Mouse (Mus musculus) embryonic facial prominence, embryonic 12.5 days (tissue): ENCODE measurements around the gene Sectm1a. TPM values are rescaled to one million over a fixed set of nuclear protein-coding genes. Genes with fewer than 3 reads are reported as not detected.
"Not testable (repeated sequence)": the region's sequence is repeated elsewhere in the genome, so short reads cannot be mapped to it uniquely, and the experiment has no call there.

Experiments used
- ATAC-seq: fragments of 200-750 bp; cut with Nextera tagmentation; 2 replicates; pipeline ENCODE4 v1.8.0; 2017; ENCODE audit not compliant: insufficient number of reproducible peaks, insufficient read depth, low FRiP score, low TSS enrichment
- H3K27ac ChIP-seq: fragments of 300-500 bp; sonication (generic); 2 replicates; pipeline ENCODE4 v1.5.1; 2016; ENCODE audit warnings: mild to moderate bottlenecking
- H3K27me3 ChIP-seq: fragments of 300-500 bp; sonication (generic); 2 replicates; pipeline ENCODE4 v1.6.1; 2016; ENCODE audit warnings: mild to moderate bottlenecking, moderate library complexity
- H3K36me3 ChIP-seq: fragments of 300-500 bp; sonication (generic); 2 replicates; pipeline ENCODE4 v1.6.1; 2016; ENCODE audit warnings: mild to moderate bottlenecking
- H3K4me1 ChIP-seq: fragments of 300-500 bp; sonication (generic); 2 replicates; pipeline ENCODE4 v1.6.1; 2016
- H3K4me2 ChIP-seq: fragments of 300-500 bp; sonication (generic); replicated peaks from 2 replicates; pipeline ENCODE4 v1.6.1; 2016; ENCODE audit warnings: mild to moderate bottlenecking, moderate library complexity
- H3K4me3 ChIP-seq: fragments of 300-500 bp; sonication (generic); 2 replicates; pipeline ENCODE4 v1.5.1; 2016; ENCODE audit warnings: mild to moderate bottlenecking
- H3K9ac ChIP-seq: fragments of 300-500 bp; sonication (generic); 2 replicates; pipeline ENCODE4 v1.6.1; 2016; ENCODE audit warnings: mild to moderate bottlenecking, moderate library complexity
- H3K9me3 ChIP-seq: fragments of 300-500 bp; sonication (generic); 2 replicates; pipeline ENCODE4 v1.6.1; 2016; ENCODE audit warnings: mild to moderate bottlenecking, moderate library complexity
- WGBS: fragments of 180-500 bp; shearing (Covaris S2); methylation state at CpG from one replicate; pipeline ENCODE4 v1.1.7; 2016; 5-methylcytosine and 5-hydroxymethylcytosine counted together
- polyA plus RNA-seq: library from polyadenylated mRNA; unstranded; fragments of >200 nt; fragmentation: Nextera tagmentation; extraction: Ambion mirVana; gene quantifications from 2 replicates; pipeline ENCODE4 v1.2.1, GENCODE M21; 2016

Sectm1a gene
- polyA plus RNA-seq, 1 experiment from 2014 or later, result not detected

DNA sequence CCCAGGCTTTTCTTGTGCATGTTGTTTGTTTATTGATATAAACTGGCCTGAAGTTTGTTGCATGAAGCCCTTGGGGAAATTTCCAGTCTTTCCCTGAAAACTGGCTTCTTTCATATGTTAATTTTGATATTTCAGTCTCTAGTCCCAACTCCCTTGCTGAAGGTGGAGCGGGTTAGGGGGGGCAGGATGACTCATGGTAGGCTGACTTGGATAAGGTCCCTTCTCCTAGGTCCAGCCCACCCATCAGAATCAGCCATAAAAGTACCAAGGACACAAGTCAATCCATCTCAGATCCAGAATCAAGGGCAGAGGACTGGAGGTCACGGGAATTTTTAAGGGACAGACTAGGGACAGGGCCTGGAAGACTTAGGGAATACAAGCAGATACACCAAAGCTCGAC is 30.0 kb upstream of the Sectm1a start:
- no peak for ATAC-seq
- no peak overlapping the region for H3K4me3 ChIP-seq

GRCm38 (mm10) chr11:121109986-121110385 is 29.0 kb upstream of the Sectm1a start:
- no peak overlapping the region for H3K9ac ChIP-seq
- H3K9me3 ChIP-seq, result no peaks in the 10 kb centered on the region
- H3K4me3 ChIP-seq, result no peak overlapping the region
- no peaks in the 10 kb centered on the region for H3K27me3 ChIP-seq
- ATAC-seq, result no peak
- H3K27ac ChIP-seq, result no peak overlapping the region
- 25% methylated on average over 2 of the region's 2 CpGs for WGBS
- no peaks in the 10 kb centered on the region for H3K4me1 ChIP-seq
- no peak overlapping the region for H3K4me2 ChIP-seq
- no peaks in the 10 kb centered on the region for H3K36me3 ChIP-seq

More for the DNA sequence above, 30.0 kb upstream of the Sectm1a start:
- H3K9ac ChIP-seq, result no peak overlapping the region
- H3K27me3 ChIP-seq, result no peaks in the 10 kb centered on the region
- no peaks in the 10 kb centered on the region for H3K4me1 ChIP-seq
- no peak overlapping the region for H3K27ac ChIP-seq
- H3K36me3 ChIP-seq, result no peaks in the 10 kb centered on the region
- no peak overlapping the region for H3K4me2 ChIP-seq
- no peaks in the 10 kb centered on the region for H3K9me3 ChIP-seq
- 86% methylated on average over 3 of the region's 3 CpGs for WGBS

GRCm38 (mm10) chr11:121108061-121108460 is 27.0 kb upstream of the Sectm1a start:
- no peaks in the 10 kb centered on the region for H3K4me1 ChIP-seq
- no peak overlapping the region for H3K4me2 ChIP-seq
- no peaks in the 10 kb centered on the region for H3K9me3 ChIP-seq
- ATAC-seq, result no peak
- H3K36me3 ChIP-seq, result no peaks in the 10 kb centered on the region
- H3K9ac ChIP-seq, result no peak overlapping the region
- H3K27me3 ChIP-seq, result no peaks in the 10 kb centered on the region
- H3K4me3 ChIP-seq, result no peak overlapping the region
- no peak overlapping the region for H3K27ac ChIP-seq
- WGBS, result 72% methylated on average over 9 of the region's 9 CpGs

DNA sequence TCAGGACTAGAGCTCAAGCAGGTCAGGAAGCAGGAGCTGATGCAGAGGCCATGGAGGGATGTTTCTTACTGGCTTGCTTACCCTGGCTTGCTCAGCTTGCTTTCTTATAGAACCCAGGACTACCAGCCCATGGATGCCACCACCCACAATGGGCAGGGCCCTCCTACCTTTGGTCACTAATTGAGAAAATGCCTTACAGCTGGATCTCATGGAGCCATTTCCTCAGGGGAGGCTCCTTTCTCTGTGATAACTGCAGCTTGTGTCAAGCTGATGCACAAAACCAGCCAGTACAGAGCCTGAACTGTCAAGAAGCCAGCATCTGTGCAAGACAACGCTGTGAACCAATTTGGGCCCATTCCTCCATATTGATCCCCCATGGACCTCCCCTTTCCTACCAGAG is 26.2 kb upstream of the Sectm1a start:
- H3K4me3 ChIP-seq, ATAC-seq, H3K9ac ChIP-seq, H3K4me2 ChIP-seq, H3K27me3 ChIP-seq, H3K27ac ChIP-seq, H3K9me3 ChIP-seq, H3K36me3 ChIP-seq, H3K4me1 ChIP-seq: not testable (repeated sequence)
- 76% methylated on average over 1 of the region's 1 CpGs for WGBS

DNA sequence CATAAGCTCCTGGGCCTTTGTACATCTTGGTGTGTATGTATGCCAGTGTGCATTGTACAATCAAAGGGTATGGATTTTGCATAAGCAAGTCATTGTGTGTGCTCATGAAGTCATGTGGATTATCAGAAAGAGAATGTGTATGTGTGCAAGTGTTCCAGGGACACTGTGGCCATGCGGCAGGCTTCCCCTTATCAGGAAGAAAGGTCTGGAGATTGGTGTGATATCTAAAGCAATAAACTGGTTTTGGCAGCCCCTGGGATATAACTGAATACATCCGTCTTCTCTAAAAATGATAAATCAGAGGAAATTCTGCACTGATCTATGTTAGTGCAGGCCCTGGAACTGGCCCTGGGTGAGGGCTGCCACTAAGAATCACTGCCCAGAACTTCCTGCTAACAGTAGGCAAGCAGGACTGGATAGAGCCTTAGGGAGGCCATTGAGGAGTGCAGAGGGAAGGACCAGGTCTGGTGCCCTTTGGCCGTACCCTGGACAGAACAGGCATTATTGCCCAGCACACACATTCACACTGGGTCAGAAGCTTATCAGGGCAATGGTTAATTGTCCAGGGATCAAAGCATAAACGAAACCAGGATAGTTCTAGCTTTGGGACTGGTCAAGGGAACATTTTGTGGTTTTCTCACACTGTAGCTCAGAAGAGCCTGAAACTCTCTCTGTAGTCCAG is 20.2 kb upstream of the Sectm1a start:
- no peaks in the 10 kb centered on the region for H3K36me3 ChIP-seq
- no peak for ATAC-seq
- H3K4me1 ChIP-seq, result no peaks in the 10 kb centered on the region
- no peak overlapping the region for H3K9ac ChIP-seq
- H3K9me3 ChIP-seq, result no peaks in the 10 kb centered on the region
- no peak overlapping the region for H3K4me2 ChIP-seq
- 78% methylated on average over 4 of the region's 4 CpGs for WGBS
- no peaks in the 10 kb centered on the region for H3K27me3 ChIP-seq
- H3K27ac ChIP-seq, result no peak overlapping the region
- no peak overlapping the region for H3K4me3 ChIP-seq

DNA sequence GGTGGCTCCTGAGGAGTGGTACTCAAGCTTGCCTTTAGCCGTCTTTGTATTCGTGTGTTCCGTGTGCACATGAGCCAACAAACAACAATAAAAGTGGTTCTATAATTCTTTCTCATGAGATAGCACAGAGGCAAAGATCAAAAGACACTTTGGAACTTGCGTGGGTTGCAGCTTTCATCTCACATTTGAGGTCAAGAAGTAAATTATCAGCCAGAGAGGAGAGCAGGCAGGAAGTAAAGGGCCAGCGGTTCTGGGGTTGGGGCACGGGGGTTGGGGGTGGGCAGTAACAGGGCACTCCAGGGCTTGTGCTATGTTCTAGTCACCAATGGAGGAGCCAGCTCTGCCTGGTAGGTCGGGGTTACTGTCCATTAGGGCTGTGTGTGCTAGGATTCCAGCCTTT is 19.7 kb upstream of the Sectm1a start:
- Histone ChIP-seq H3K4me3 (no peak overlapping the region), H3K27ac (no peak overlapping the region), H3K36me3 (no peaks in the 10 kb centered on the region), H3K27me3 (no peaks in the 10 kb centered on the region), H3K9me3 (no peaks in the 10 kb centered on the region), H3K4me1 (no peaks in the 10 kb centered on the region), H3K9ac (no peak overlapping the region), H3K4me2 (no peak overlapping the region)
- no peak for ATAC-seq
- WGBS, result 66% methylated on average over 7 of the region's 7 CpGs

- Histone ChIP-seq H3K4me2 (no peak overlapping the region), H3K36me3 (no peaks in the 10 kb centered on the region), H3K9me3 (no peaks in the 10 kb centered on the region), H3K9ac (no peak overlapping the region), H3K27ac (no peak overlapping the region), H3K27me3 (no peaks in the 10 kb centered on the region), H3K4me3 (no peak overlapping the region), H3K4me1 (no peaks in the 10 kb centered on the region)
- WGBS, result 74% methylated on average over 7 of the region's 7 CpGs
- ATAC-seq, result no peak
These were observed 18.7 kb upstream of the Sectm1a start for GRCm38 (mm10) chr11:121099762-121100161.

DNA sequence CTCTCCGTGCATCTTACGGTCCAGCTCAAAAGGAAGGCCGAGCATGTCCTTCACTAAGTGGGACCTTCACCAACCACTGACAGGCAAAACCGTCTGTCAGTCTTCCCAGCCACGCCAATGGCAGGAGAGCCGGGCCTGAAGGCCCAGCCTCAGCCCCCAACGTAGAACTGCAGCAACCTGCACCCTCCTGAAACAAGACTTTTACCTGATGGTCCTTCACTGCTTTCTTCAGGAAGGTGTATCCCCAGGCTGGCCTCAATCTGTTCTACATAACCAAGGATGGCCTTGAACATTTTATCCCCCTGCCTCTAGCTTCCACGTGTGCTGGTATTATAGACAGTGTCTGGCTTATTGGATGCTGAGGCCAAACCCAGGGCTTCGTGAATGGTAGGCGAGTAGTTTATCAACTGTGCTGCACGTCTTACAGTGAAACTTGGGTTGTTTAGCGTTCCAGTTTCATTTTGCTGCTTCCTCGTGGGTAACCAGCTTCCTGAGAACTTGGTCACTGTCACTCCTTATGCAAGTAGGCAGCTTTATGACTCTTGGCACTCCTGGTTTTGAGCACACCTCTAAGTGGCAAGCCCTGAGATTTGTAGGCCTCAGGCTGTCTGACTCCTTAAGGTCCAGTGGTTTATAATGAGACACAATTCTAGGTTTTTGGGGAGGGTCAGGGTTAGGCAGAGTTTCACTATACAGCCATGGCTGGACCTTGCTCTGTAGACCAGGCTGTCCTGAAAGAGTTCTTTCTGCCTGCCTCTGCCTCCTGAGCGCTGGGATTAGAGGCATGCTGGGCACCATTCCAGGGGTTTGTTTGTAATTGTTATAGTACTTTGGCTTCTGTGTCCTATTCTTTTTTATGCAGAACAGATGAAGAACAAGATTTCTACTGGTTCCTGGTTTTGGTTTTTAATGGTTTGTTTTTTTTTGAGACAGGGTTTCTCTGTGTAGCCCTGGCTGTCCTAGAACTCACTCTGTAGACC is 11.9 kb upstream of the Sectm1a start:
- Histone ChIP-seq H3K27me3 (no peaks in the 10 kb centered on the region), H3K9me3 (no peaks in the 10 kb centered on the region), H3K9ac (no peak overlapping the region), H3K36me3 (no peaks in the 10 kb centered on the region), H3K4me1 (no peaks in the 10 kb centered on the region), H3K27ac (no peak overlapping the region), H3K4me2 (no peak overlapping the region), H3K4me3 (no peak overlapping the region)
- no peak for ATAC-seq
- WGBS, result 89% methylated on average over 14 of the region's 14 CpGs

GRCm38 (mm10) chr11:121090943-121091342 is 9.9 kb upstream of the Sectm1a start:
- Histone ChIP-seq H3K4me1 (no peaks in the 10 kb centered on the region), H3K9ac (no peak overlapping the region), H3K27ac (no peak overlapping the region), H3K4me3 (no peak overlapping the region), H3K9me3 (no peaks in the 10 kb centered on the region), H3K27me3 (no peaks in the 10 kb centered on the region), H3K36me3 (no peaks in the 10 kb centered on the region), H3K4me2 (no peak overlapping the region)
- WGBS, result 53% methylated on average over 4 of the region's 4 CpGs
- no peak for ATAC-seq

DNA sequence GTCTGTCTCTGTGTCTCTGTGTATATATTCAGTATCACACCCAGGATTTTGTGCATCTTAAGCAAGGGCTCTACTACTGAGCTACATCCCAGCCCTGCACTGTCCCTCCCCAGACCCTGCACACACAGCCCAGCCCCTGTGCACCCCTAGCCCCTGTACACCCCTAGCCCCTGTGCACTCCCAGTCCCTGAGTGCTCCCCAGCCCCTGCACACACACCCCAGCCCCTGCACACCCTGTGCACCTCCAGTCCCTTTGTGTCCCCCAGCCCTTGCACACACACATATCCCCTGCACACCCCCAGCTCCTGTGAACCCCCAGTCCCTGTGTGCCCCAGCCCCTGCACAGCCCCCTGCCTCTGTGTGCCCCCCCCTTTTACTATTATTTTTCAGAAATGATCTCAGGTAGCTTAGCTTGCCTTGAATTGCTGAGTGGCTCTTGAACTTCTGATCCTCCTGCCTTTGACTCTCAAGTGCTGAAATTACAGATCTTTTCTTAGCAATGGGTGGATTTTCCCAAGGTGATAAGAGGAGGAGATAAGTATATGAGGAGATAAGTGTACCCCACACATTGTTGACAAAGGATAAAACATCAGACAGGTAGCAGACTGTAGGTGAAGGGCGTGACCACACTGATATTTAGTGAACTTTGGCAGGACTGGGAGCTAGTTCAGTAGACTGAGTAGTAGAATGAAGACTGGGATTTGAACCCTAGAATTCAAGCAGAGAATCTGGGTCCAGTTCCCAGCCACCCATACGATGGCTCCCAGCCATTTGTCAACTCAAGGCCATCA is 8.9 kb upstream of the Sectm1a start:
- WGBS, result 91% methylated on average over 2 of the region's 2 CpGs
- Histone ChIP-seq H3K27ac (no peak overlapping the region), H3K9me3 (no peaks in the 10 kb centered on the region), H3K27me3 (no peaks in the 10 kb centered on the region), H3K4me3 (no peak overlapping the region), H3K4me1 (no peaks in the 10 kb centered on the region), H3K9ac (no peak overlapping the region), H3K36me3 (no peaks in the 10 kb centered on the region), H3K4me2 (no peak overlapping the region)
- no peak for ATAC-seq

DNA sequence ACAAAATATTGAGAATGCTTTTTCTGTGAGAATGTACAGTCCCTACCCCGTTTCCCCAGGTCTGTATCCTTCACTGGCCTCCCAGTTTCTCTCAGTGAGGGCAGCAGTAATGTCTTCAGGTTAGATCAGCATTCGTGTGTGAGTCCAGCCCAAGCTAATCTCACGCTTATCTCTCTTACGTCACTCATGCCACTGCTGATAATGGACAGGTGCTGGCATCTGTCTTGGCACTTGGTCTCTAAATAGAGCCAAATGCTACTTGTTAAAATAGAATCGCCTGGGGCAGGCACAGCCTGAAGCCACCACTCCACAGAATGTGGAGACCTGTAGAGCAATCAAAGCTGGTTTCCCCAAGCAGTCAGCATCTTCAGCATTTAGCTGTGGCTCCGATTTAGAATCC is 8.0 kb upstream of the Sectm1a start:
- Histone ChIP-seq H3K4me3 (no peak overlapping the region), H3K27me3 (no peaks in the 10 kb centered on the region), H3K4me2 (no peak overlapping the region), H3K4me1 (no peaks in the 10 kb centered on the region), H3K9ac (no peak overlapping the region), H3K36me3 (no peaks in the 10 kb centered on the region), H3K9me3 (no peaks in the 10 kb centered on the region), H3K27ac (no peak overlapping the region)
- WGBS, result 75% methylated on average over 6 of the region's 6 CpGs
- ATAC-seq, result no peak
